Mouse (Mus musculus) lung, embryonic 14.5 days (tissue): Measurements from ENCODE around the gene BC052040. TPM values are rescaled to one million over a fixed set of nuclear protein-coding genes. Genes with fewer than 3 reads are reported as not detected.
A peak's percentile ranks its signal among the peaks of the same experiment; 100 is the strongest.

Experiments
- ATAC-seq: fragments of 200-750 bp; cut with Nextera tagmentation; 2 replicates; pipeline ENCODE4 v1.8.0; 2017; ENCODE audit warnings: mild to moderate bottlenecking, moderate TSS enrichment, moderate library complexity; ENCODE audit not compliant: insufficient read depth
- DNase-seq: peaks from one replicate; pipeline ENCODE4 v3.0.0-alpha.2; 2015
- H3K27ac ChIP-seq: fragments of 300-500 bp; sonication (generic); 2 replicates; pipeline ENCODE4 v1.5.1; 2014; ENCODE audit warnings: low read depth, mild to moderate bottlenecking, moderate library complexity
- H3K27me3 ChIP-seq: fragments of 300-500 bp; sonication (generic); 2 replicates; pipeline ENCODE4 v1.6.1; 2014; ENCODE audit warnings: low read length, control low read depth; ENCODE audit not compliant: insufficient read depth
- H3K36me3 ChIP-seq: fragments of 300-500 bp; sonication (generic); 2 replicates; pipeline ENCODE4 v1.6.1; 2014; ENCODE audit warnings: control low read depth; ENCODE audit not compliant: insufficient read depth
- H3K4me1 ChIP-seq: fragments of 300-500 bp; sonication (generic); 2 replicates; pipeline ENCODE4 v1.6.1; 2014; ENCODE audit warnings: antibody characterized with exemption, control low read depth; ENCODE audit not compliant: insufficient read depth
- H3K4me2 ChIP-seq: fragments of 300-500 bp; sonication (generic); 2 replicates; pipeline ENCODE4 v1.6.1; 2014; ENCODE audit warnings: mild to moderate bottlenecking
- H3K4me3 ChIP-seq: fragments of 300-500 bp; sonication (generic); 2 replicates; pipeline ENCODE4 v1.5.1; 2014; ENCODE audit warnings: low read depth, low read length
- H3K9ac ChIP-seq: fragments of 300-500 bp; sonication (generic); 2 replicates; pipeline ENCODE4 v1.6.1; 2014
- H3K9me3 ChIP-seq: fragments of 300-500 bp; sonication (generic); 2 replicates; pipeline ENCODE4 v1.6.1; 2016; ENCODE audit warnings: low read depth, low read length, control low read depth
- CTCF ChIP-seq: IDR thresholded peaks from 2 replicates; pipeline ENCODE4 v1.5.1; 2016; ENCODE audit warnings: antibody characterized with exemption, low read depth
- WGBS: fragments of 180-500 bp; shearing (Covaris S2); extraction: QIAGEN DNeasy Blood & Tissue Kit; methylation state at CpG from one replicate; pipeline ENCODE4 v1.1.7; 2014; 5-methylcytosine and 5-hydroxymethylcytosine counted together
- polyA plus RNA-seq: library from polyadenylated mRNA; unstranded; fragments of >200 nt; fragmentation: Nextera tagmentation; extraction: Ambion mirVana; gene quantifications from 2 replicates; pipeline ENCODE4 v1.2.1, GENCODE M21; 2014

BC052040 gene
- polyA plus RNA-seq, 1 experiment from 2014 or later = 11.7 TPM

GRCm38 (mm10) chr2:115613830-115614520 lies 32.5 kb downstream of the BC052040 start:
- no peak overlapping the region for H3K4me3 ChIP-seq
- H3K4me1 ChIP-seq = no peaks in the 10 kb centered on the region
- ATAC-seq = no peak
- no peak for TF ChIP-seq CTCF
- no peaks in the 10 kb centered on the region for H3K9me3 ChIP-seq
- WGBS = 80% methylated on average over 3 of the region's 3 CpGs
- no peak overlapping the region for H3K9ac ChIP-seq
- H3K4me2 ChIP-seq = no peak overlapping the region
- H3K27ac ChIP-seq = no peak overlapping the region
- H3K27me3 ChIP-seq = no peaks in the 10 kb centered on the region
- H3K36me3 ChIP-seq = no peaks in the 10 kb centered on the region
- DNase-seq = no peak

GRCm38 (mm10) chr2:115628471-115628870 lies 47.0 kb downstream of the BC052040 start:
- Histone ChIP-seq H3K9ac (no peak overlapping the region), H3K4me1 (no peaks in the 10 kb centered on the region), H3K4me3 (no peak overlapping the region), H3K9me3 (no peaks in the 10 kb centered on the region), H3K36me3 (no peaks in the 10 kb centered on the region), H3K27me3 (no peaks in the 10 kb centered on the region), H3K27ac (no peak overlapping the region), H3K4me2 (no peak overlapping the region)
- ATAC-seq = no peak
- 93% methylated on average over 4 of the region's 4 CpGs for WGBS
- DNase-seq = no peak
- TF ChIP-seq CTCF = no peak

GRCm38 (mm10) chr2:115631031-115631434 lies 49.5 kb downstream of the BC052040 start:
- Histone ChIP-seq H3K27me3 (no peaks in the 10 kb centered on the region), H3K36me3 (no peaks in the 10 kb centered on the region), H3K4me2 (no peak overlapping the region), H3K27ac (no peak overlapping the region), H3K4me3 (no peak overlapping the region), H3K9me3 (no peaks in the 10 kb centered on the region), H3K4me1 (no peaks in the 10 kb centered on the region), H3K9ac (no peak overlapping the region)
- TF ChIP-seq CTCF = no peak
- WGBS = 50% methylated on average over 5 of the region's 5 CpGs
- DNase-seq (peak; percentile 2), ATAC-seq (no peak)

GRCm38 (mm10) chr2:115631826-115632225 lies 50.3 kb downstream of the BC052040 start:
- DNase-seq = no peak
- H3K27me3 ChIP-seq = no peaks in the 10 kb centered on the region
- WGBS = 87% methylated on average over 4 of the region's 4 CpGs
- H3K9me3 ChIP-seq = no peaks in the 10 kb centered on the region
- no peaks in the 10 kb centered on the region for H3K4me1 ChIP-seq
- no peak for ATAC-seq
- H3K4me3 ChIP-seq = no peak overlapping the region
- no peak overlapping the region for H3K4me2 ChIP-seq
- no peak overlapping the region for H3K9ac ChIP-seq
- H3K36me3 ChIP-seq = no peaks in the 10 kb centered on the region
- no peak overlapping the region for H3K27ac ChIP-seq
- TF ChIP-seq CTCF = no peak

GRCm38 (mm10) chr2:115650203-115650602 lies 68.7 kb downstream of the BC052040 start:
- TF ChIP-seq CTCF = no peak
- Histone ChIP-seq H3K27me3 (no peaks in the 10 kb centered on the region), H3K36me3 (peaks cover 3% of the 10 kb centered on the region; the same call in 1 of the 2 replicates), H3K9me3 (no peaks in the 10 kb centered on the region), H3K4me2 (no peak overlapping the region), H3K27ac (no peak overlapping the region), H3K4me3 (no peak overlapping the region), H3K4me1 (no peaks in the 10 kb centered on the region), H3K9ac (no peak overlapping the region)
- DNase-seq (no peak), ATAC-seq (no peak)
- WGBS = 77% methylated on average over 2 of the region's 2 CpGs

- TF ChIP-seq CTCF = no peak
- H3K9ac ChIP-seq = no peak overlapping the region
- no peaks in the 10 kb centered on the region for H3K36me3 ChIP-seq
- 75% methylated on average over 8 of the region's 8 CpGs for WGBS
- no peaks in the 10 kb centered on the region for H3K27me3 ChIP-seq
- no peak overlapping the region for H3K27ac ChIP-seq
- no peaks in the 10 kb centered on the region for H3K4me1 ChIP-seq
- H3K4me3 ChIP-seq = no peak overlapping the region
- DNase-seq = no peak
- H3K4me2 ChIP-seq = no peak overlapping the region
- H3K9me3 ChIP-seq = no peaks in the 10 kb centered on the region
- ATAC-seq = no peak
Measured at GRCm38 (mm10) chr2:115659712-115660111, 78.2 kb downstream of the BC052040 start.

- no peaks in the 10 kb centered on the region for H3K4me1 ChIP-seq
- no peak overlapping the region for H3K9ac ChIP-seq
- 86% methylated on average over 6 of the region's 6 CpGs for WGBS
- no peak for TF ChIP-seq CTCF
- H3K36me3 ChIP-seq = no peaks in the 10 kb centered on the region
- no peak overlapping the region for H3K27ac ChIP-seq
- no peak for ATAC-seq
- H3K27me3 ChIP-seq = no peaks in the 10 kb centered on the region
- H3K9me3 ChIP-seq = no peaks in the 10 kb centered on the region
- no peak overlapping the region for H3K4me2 ChIP-seq
- no peak for DNase-seq
- no peak overlapping the region for H3K4me3 ChIP-seq
Measured at GRCm38 (mm10) chr2:115660213-115661120, 79.0 kb downstream of the BC052040 start.
